Mouse (Mus musculus): ENCODE results near the gene Slpi.

Gene Slpi

DNA sequence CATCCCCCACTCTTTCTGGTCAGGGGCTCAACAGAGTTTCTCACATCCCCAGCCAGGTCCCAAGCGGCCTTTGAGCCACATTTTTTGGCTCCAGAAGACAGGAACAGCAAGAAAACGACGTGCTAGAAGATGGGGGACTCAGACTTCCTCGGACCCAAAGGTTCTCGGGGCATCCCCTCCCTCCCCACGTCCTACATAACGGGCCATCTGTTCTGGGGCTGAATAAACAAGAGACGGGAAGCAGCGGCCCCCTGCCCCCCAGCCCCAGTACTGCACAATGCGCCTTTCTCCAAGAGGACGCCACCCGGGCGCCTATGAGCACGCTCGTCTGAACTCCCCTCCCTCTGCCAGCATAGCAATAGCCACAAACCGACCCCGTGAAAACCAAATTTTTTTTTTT lies at the start of gene Slpi:
Gene Slpi (minus strand): TSS at position 76 of the 400 bp plus-strand sequence.
- DNase-seq, result peak; percentile 79

- DNase-seq, result no peak
These were observed 49.4 kb upstream of the Slpi start for GRCm38 (mm10) chr2:164438257-164438656.

- no peak for DNase-seq
These were observed 48.8 kb upstream of the Slpi start for GRCm38 (mm10) chr2:164437710-164438109.

GRCm38 (mm10) chr2:164436961-164437360 lies 48.1 kb upstream of the Slpi start:
- DNase-seq, result no peak

- peak; percentile 52 for DNase-seq
These were observed 47.5 kb upstream of the Slpi start for GRCm38 (mm10) chr2:164436215-164436913.

DNA sequence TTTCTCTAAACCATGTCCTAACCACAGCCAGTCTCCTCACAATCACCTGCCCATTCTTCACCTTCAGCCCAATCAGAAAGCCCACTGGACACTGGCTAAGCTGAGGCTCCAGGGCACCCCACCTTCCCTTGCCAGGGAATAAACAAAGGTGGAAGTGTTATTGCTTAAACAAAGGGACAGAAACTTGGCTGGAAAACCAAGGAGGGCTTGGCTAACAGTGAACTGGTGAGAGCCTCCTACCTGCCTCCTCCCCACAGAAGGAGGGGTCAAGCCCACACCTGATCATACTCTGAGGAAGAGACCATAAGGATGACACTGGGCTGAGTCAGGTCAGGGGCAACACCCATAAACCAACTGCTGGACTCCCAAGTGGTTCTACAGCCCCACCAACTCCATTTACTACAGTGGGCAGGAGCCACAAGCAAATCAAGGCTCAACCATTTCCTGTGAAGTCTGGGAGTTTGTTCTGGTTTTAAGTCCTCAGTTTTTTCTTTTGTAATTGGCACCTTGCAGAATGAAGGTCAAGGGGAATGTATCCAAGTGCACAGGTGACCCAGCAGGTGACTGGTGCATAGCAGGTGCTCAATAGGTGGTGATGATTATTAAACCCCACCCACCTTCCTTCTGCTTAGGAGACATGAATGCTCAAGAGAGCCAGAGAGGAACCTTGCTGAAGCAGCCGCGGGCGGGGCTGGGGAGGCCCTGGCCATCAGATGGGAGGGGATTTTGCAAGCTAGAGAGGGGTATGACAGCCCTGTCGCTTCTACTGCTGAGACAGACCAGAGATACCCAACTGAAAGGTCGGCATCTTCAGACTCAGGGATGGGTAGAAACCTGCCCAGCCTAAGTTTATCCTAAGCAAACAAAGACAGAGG lies 46.6 kb upstream of the Slpi start:
- no peak for DNase-seq

DNA sequence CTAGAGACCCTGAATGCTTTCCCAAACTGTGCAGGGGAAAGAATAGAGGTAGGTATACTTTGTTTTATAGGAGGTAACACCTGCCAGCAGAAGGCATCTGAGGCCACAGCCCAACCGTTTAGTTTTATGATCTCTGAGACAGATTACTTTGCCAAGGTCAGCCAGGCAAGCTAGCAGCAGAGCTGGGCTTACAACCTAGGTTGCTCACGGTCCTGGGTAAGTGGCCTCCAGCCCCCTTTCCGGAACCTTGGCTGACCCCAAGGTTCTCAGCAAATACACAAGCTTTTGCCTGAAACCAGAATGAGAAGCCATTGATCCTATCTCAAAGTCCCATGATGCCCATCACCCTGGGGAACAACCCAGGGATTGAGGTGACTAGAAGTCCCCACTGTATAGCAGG lies 45.8 kb upstream of the Slpi start:
- no peak for DNase-seq

DNA sequence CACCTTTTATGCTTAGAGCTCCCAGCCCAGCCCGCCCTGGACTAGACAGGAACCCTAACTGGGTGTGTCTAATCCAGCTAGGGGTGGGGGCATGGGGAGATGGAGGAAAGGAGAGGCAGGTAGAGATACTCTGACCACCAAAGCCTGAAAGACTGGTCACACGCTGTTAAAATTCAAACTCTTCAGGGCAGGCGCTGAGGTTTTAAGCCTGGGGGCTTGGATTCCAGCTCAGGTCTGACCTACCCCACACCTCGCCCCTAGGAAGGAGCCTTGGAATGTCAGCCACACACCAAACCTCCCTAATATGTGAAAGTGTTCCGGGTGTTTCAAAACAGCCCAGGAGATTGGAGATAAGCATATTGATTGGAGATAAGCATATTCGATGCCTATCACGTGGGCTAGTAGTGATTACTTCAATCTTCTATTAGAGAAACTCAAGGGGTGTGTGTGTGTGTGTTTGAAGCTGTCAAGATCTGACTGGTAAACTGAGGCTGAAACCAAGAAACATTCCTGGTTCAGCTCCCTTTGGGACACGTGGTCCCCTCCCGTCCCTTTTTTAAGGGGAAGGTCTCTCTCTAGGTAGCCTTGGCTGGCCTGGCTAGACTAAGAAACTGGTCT lies 44.5 kb upstream of the Slpi start:
- no peak for DNase-seq

DNA sequence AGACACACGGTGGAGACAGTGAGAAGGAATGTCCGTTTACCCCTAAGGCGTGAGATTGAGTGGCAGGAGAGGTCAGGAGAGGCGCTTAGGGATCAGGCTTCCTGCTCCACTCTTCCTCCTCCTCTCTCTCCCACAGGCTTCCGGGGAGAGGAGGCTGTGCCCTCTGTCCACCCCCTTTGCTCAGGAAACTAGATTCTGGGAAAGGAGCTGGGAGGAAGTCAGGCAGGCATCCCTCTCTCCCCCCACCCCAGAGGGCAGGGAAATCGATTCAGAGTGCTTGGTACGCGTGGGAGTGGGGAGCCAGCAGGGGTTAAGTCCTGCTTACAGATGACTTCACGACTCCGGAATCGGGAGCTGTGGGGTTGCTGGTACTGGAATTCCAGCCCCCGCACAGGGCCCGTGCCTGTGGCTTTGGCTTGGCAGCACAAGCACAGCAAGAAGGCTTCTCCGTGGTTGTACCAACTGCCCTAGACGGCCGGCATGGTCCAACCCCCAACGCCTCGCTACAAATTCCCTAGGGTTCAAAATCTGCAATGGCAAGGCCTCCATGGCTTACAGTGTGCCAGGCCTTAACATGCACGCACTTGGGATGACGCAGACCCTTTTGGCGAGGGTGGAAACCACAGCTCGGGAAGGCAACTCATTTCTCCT lies 43.8 kb upstream of the Slpi start:
- no peak for DNase-seq

- no peak for DNase-seq
These were observed 43.0 kb upstream of the Slpi start for GRCm38 (mm10) chr2:164431676-164432465.

DNA sequence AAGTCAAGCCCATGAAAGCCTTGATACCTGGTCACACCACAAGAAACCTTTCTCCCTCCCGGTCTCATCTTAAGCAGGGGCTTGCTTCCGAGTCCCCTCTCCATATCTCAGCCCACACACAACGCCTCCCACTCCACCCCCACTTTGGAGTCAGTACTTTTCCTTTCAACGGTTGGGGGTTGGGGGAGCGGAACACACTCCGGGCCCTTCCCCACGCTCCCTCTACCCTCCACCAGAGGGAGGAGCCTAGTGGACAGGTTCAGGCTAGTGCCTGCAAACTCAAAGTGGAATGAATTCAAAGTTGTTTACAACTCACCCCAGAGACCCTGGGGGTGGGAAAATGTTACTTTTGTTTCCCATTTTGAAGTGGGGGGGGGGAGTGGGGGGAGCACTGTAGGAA lies 41.8 kb upstream of the Slpi start:
- DNase-seq, result no peak

DNA sequence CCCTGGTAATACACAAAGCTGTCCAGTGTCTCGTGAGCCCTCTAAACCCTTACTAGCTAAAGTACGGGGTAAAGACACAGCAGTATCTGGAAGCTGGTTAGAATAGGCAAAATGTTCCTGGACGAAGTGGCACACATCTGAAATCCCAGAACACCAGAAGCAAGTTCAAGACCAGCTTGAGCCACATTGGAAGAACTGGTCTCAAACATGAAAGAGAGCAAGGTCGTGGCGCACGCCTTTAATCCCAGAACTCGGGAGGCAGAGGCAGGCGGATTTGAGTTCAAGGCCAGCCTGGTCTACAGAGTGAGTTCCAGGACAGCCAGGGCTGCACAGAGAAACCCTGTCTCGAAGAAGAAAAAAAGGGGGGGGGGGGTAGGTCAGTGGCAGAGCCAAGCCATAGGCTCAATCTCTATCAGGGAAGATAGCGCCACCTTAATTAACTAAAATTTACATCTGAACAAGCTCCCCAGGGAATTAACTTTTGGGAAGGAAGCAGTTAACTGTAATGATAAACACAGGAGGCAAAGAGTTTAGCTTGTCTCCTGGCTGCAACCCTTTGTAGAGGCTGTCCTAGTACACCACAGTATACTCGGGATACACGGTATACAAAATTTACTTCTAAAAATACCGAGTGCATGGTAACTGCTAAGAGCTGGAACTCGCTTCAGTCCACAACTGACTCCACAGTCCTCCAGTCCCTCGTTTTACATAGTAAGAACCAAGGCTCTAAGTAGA lies 41.2 kb upstream of the Slpi start:
- no peak for DNase-seq

DNA sequence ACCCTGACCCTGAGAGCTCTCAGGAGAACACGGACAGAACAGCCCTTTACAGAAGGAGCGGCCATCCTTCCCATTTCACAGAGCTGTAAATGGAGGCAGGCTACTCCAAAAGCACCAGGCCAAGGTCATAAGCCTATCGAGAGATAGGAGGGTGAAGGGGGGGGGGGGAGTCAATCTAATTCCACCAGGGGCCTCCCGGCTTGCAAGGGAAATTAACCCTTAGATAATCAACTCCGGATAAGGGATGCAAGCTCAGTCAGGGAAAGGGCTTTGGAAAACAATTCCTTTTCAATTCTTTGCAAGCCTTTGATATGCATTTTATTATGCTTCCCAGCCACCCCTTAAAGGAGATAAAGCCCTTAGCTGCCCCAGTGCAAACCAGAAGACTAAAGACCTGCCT lies 39.6 kb upstream of the Slpi start:
- no peak for DNase-seq

DNA sequence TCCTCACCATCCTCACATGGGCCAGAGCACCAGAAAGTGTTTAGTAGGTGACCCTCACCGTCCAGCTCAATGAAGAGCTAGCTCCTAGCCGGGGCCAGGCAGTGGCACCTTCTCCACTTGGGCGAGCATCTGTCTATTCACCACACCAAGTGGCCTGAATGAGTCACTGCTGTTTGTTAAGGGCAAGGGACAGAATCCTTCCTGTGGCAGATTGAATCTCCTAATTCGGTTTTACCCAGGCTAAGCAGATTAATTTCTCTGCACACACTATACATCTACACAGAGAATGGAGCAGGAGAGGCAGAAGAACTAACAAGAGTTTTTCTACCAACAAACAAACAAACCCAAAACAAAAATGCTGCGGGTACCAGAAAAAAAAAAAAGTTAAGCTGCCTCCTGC lies 38.1 kb upstream of the Slpi start:
- DNase-seq, result no peak

GRCm38 (mm10) chr2:164426121-164426520 lies 37.2 kb upstream of the Slpi start:
- no peak for DNase-seq

DNA sequence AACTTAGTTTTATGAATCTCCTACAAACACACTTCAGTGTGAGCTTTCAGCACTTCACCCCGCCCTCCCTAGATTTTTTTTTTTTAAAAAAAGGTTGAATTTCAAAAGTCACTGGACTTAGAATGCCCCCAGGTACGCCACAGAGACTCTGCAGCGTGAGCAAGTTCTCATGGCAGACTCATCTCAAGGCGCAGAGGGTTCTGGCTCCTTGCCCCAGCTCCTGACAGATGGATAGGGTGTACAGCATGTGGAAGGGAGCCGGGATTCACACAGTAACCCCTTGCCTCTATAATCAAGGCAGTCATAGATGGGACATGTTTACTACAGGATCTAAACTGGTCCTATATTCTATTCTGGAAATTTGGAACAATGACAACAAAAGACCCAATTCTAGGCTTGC lies 36.5 kb upstream of the Slpi start:
- DNase-seq, result no peak

DNA sequence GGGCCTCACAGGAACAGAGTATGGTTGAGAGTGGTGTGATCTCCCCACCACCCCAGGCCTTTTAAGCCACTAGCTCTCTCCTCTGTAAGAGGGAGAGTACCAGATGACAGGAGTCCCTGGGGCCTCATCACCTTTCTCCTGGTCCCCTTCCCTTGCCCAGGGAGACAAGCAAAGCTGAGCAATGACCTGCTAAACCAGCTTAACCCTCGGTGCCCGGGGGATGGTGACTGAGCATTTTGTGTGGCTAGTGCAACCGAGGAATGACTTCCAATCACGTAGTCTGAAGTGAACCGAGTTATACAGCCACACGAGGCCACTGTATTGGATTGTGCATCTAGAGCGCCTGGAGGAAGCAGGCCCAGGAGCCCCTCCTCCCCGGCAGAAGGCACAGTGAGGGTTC lies 35.5 kb upstream of the Slpi start:
- DNase-seq, result no peak

DNA sequence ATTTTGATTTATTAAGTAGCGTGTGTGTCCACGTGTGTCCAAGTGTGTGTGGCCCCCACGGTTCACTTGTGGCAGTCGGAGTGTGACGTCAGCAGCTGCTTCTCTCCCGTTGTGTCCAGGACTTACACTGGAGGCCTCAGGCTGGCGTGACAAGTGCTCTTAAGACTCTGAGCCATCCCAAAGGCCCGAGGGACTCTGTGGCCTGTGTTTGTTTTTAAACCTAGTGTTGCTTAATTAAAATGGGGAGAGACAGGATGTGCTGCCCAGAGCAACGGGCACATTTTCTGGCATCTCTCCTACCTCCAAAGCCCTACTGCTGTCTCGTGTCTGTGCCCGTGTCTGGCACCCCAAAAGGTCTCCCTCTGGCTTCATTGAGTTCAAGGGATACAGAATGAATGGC lies 34.6 kb upstream of the Slpi start:
- no peak for DNase-seq

DNA sequence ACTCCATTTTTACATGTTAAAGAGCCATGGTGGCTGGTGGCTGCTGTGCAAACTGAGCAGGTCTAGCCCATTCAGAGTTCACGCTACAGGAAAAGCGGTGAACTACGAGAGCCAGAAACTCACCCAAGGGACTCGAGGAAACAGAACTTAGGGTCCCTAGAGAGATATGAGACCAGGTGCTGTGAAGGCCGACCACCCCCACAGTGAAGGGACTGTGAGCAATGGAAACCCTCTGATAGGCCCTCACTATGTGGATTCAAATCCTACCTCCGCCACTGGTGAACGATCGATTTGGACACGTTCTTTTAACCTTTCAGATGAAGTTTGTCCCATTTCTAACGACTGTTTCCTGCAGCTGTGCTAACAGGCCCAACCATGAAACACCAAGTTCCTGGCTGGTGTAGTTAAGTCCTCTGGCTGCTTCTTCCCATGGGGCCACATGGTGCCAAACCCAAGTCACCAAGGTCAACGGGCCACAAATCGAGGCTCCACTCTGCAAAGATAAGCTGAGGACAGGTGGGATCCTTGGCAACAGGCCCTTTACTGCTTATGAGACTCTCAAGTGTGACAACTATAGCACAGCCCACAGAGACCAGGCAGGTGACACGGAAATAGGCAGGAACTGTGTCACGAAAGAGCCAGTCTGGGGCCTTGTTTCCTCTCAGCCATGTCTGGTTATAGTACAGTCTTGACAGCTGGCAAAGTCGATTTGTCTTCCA lies 33.9 kb upstream of the Slpi start:
- DNase-seq, result no peak

DNA sequence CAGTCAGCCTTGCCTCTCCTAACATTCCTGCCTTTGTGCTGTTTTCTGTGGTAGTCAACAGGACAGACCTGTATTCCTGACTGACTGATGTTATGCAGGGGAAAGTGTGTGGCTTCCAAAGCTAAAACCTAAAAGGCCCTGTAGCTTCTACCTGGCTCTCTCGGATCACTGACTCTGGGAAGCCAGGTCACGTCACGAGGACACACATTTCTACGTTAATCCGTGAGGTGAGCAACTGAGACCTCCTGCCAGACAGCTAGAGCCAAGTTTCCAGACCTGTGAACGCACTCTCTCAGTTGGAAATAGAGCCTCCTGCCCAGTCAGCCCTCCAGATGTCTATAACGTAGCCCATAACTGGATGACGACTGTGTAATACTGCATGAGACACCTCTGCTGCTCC lies 33.1 kb upstream of the Slpi start:
- no peak for DNase-seq

DNA sequence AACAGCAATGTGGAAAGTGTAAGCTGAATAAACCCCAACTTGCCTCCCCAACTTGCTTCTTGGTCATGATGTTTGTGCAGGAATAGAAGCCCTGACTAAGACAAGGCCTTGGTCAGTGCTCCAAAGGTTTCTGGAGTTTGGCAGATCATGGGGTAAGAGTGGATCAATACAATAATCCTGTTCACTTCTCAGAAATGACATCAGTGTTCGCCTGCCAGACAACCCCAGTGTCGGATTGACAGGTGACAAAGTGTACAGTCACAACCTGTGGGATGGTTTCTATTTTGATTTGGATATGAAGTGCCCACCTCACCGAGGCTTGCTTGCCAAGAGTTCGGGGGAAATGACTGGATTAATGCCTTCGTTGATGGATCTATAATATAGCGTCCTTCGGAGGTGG lies 32.4 kb upstream of the Slpi start:
- no peak for DNase-seq
